Mouse (Mus musculus) spleen, adult 2 months (tissue): Measurements from ENCODE around the gene Treml4.

Experiments
- CTCF ChIP-seq: fragments of 200-500 bp; IDR thresholded peaks from 2 replicates; pipeline ENCODE4 v1.5.1; 2011; ENCODE audit warnings: mild to moderate bottlenecking, inconsistent platforms; ENCODE audit not compliant: insufficient read depth, insufficient read length, insufficient replicate concordance; ENCODE audit errors: extremely low read depth
- POLR2A ChIP-seq: fragments of 200-500 bp; IDR thresholded peaks from 2 replicates; pipeline ENCODE4 v1.6.1; 2011; ENCODE audit warnings: low read depth, low read length, inconsistent platforms

- no peak for TF ChIP-seq CTCF
- TF ChIP-seq POLR2A = no peak
Observed at GRCm38 (mm10) chr17:48324258-48324657, 60.2 kb downstream of the Treml4 start.
